Mouse (Mus musculus) lung, adult 2 months (tissue): ENCODE measurements around the gene Stpg2. TPM values are rescaled to one million over a fixed set of nuclear protein-coding genes. Genes with fewer than 3 reads are reported as not detected.

ENCODE experiments used
- DNase-seq: peaks from one replicate; pipeline ENCODE4 v3.0.0; 2022
- H3K4me1 ChIP-seq: fragments of 200-500 bp; 2 replicates; pipeline ENCODE4 v1.6.1; 2011; ENCODE audit warnings: low read length; ENCODE audit not compliant: control insufficient read depth, insufficient read depth
- H3K4me3 ChIP-seq: fragments of 200-500 bp; replicated peaks from 2 replicates; pipeline ENCODE3; 2011; ENCODE audit warnings: low read depth, mild to moderate bottlenecking, control low read depth, low read length; ENCODE audit errors: extremely low read depth
- CTCF ChIP-seq: fragments of 200-500 bp; IDR thresholded peaks from 2 replicates; pipeline ENCODE4 v1.5.1; 2011; ENCODE audit warnings: mild to moderate bottlenecking, low read length, control low read depth; ENCODE audit not compliant: insufficient read depth
- POLR2A ChIP-seq: fragments of 200-500 bp; IDR thresholded peaks from 2 replicates; pipeline ENCODE4 v1.6.1; 2011; ENCODE audit warnings: low read depth, mild to moderate bottlenecking, control low read depth, low read length, borderline replicate concordance; ENCODE audit errors: extremely low read depth
- WGBS: fragments of 180-500 bp; shearing (Covaris S2); methylation state at CpG from one replicate; pipeline ENCODE4 v1.1.7; 2018; 5-methylcytosine and 5-hydroxymethylcytosine counted together
- polyA plus RNA-seq: library from polyadenylated mRNA; depleted of rRNA; stranded (reverse); fragments of >200 nt; gene quantifications from 2 replicates; pipeline ENCODE4 v1.2.3, GENCODE M21; 2012; rRNA removed

The Stpg2 gene
- polyA plus RNA-seq, 1 experiment, result not detected

DNA sequence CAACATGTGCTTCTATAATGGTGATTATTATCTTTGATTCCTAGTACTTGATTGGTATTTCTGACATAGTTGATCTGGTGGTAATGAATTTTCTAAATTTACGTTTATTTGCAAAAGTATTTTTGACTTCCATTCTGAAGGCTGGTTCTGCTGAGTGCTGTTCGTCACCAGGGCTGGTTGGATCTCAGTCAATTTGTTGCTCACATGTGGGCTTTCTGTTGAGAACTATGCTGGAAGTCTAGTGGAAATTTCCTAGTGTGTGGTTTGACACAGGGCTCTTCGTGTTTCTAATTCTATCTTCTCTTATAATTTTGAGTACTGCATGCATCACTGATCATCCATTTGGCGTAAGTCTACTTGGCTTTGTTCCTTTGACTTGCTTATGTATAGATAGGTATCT is 504.3 kb downstream of the Stpg2 start:
- H3K4me3 ChIP-seq, result no peak overlapping the region
- TF ChIP-seq CTCF (no peak), POLR2A (no peak)
- 75% methylated on average over 4 of the region's 4 CpGs for WGBS
- DNase-seq, result no peak
- no peaks in the 10 kb centered on the region for H3K4me1 ChIP-seq

DNA sequence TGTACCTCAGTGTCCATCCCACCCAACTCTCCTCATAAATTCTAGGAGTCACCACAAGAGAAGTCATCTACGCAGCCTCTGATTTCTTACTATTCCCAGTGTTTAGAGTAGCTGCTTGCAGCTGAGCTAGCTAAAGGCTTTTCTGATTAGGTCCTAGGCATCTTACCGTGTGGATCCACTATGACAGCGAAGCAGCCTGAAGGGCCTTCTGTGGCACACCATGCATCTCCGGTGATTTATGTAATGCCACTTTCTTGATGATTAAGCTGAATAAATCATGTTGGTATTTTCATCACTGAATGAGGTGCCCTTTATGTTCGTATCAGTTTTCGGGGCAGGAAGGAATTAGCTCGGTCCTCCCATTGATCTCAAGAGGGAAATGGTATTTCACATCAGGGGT is 523.3 kb downstream of the Stpg2 start:
- H3K4me1 ChIP-seq, result no peaks in the 10 kb centered on the region
- DNase-seq, result no peak
- no peak for TF ChIP-seq CTCF
- no peak for TF ChIP-seq POLR2A
- 85% methylated on average over 7 of the region's 7 CpGs for WGBS
- H3K4me3 ChIP-seq, result no peak overlapping the region

DNA sequence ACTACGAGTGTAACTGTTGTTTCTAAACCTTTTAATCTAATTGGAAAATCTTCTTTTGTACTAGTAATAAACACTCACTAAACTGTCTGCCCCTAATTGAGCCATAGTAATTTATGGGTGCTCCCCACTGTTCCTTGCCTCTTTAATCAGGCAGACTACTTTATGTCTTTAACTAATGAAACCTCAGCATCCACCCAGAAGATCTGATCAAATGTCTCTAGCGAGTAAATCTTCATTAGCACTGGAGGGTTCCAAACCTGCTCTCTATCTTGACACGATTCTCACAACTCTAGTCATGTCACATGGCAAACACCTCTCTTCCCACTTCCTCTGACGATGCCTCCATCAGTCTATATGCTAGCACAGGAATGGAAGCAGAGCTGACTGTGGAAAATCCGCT is 523.8 kb downstream of the Stpg2 start:
- TF ChIP-seq POLR2A, result no peak
- TF ChIP-seq CTCF, result no peak
- WGBS, result 69% methylated on average over 5 of the region's 5 CpGs

DNA sequence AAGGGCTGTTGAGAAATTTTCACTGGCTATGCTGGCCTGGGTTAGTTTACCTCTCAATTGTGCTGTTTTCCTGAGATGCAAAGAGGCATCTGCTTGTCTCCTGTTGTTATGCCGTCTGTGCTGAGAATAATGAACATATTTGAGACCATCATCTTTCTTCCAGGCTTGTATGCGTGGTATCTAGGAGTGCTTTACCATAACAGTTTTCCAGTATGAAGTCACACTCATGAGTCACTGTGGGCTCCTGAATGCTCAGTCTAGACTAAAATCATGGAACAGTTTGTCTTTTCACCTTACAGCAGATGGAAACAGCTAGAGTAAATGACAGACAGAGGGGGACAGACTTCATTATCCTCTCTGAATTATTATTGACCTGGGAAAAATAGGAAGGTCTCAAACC is 527.7 kb downstream of the Stpg2 start:
- TF ChIP-seq CTCF, result no peak
- no peak for TF ChIP-seq POLR2A
- Histone ChIP-seq H3K4me3 (no peak overlapping the region), H3K4me1 (no peaks in the 10 kb centered on the region)
- DNase-seq, result no peak
- 74% methylated on average over 2 of the region's 2 CpGs for WGBS

More for the DNA sequence above, 523.8 kb downstream of the Stpg2 start:
- no peak for DNase-seq
- no peak overlapping the region for H3K4me3 ChIP-seq
- H3K4me1 ChIP-seq, result no peaks in the 10 kb centered on the region

DNA sequence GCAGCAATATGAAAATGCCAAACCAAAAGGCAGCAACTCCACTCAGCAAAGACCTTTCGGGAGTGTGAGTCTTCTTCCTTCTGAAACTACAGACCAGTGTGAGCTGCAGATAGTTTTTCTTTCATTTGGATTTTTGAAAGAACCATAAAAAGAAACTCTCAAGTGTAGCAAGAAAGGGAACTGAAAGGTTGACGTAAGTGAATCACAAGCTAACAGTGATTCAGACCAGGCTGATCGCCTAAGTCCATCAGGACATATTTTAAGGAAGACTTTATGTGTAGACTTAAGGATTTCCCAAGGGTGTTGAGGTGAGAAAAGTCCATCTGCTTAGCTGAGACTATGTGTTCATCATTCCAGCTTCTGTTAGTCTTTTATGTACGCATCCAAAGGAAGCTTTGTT is 533.9 kb downstream of the Stpg2 start:
- Histone ChIP-seq H3K4me3 (no peak overlapping the region), H3K4me1 (no peaks in the 10 kb centered on the region)
- WGBS, result 88% methylated on average over 4 of the region's 4 CpGs
- no peak for DNase-seq
- TF ChIP-seq CTCF (no peak), POLR2A (no peak)

Other genes starting within 250 kb of the Stpg2 start
- 11.5 and 19.6 TPM in 2 replicates for gene Rap1gds1, start 130.5 kb upstream of the Stpg2 start, polyA plus RNA-seq